Mouse (Mus musculus) cortical plate, adult 2 months (tissue): ENCODE results near the gene Adgra1. TPM values are rescaled to one million over a fixed set of nuclear protein-coding genes. Genes with fewer than 3 reads are reported as not detected.

Experiments
- H3K27ac ChIP-seq: fragments of 200-500 bp; 2 replicates; pipeline ENCODE4 v1.5.1; 2012; ENCODE audit warnings: low read length, control low read depth, inconsistent platforms; ENCODE audit not compliant: insufficient read depth
- H3K4me1 ChIP-seq: fragments of 200-500 bp; 2 replicates; pipeline ENCODE4 v1.6.1; 2011; ENCODE audit warnings: low read length; ENCODE audit not compliant: control insufficient read depth, insufficient read depth
- H3K4me3 ChIP-seq: fragments of 200-500 bp; 2 replicates; pipeline ENCODE4 v1.5.1; 2011; ENCODE audit warnings: mild to moderate bottlenecking, low read length, control low read depth; ENCODE audit not compliant: insufficient read depth
- CTCF ChIP-seq: fragments of 200-500 bp; IDR thresholded peaks from 2 replicates; pipeline ENCODE4 v1.5.1; 2011; ENCODE audit warnings: mild to moderate bottlenecking, control low read depth, low read length; ENCODE audit not compliant: insufficient read depth; ENCODE audit errors: extremely low read depth
- POLR2A ChIP-seq: fragments of 200-500 bp; IDR thresholded peaks from 2 replicates; pipeline ENCODE4 v1.6.1; 2011; ENCODE audit warnings: mild to moderate bottlenecking, low read length, control low read depth; ENCODE audit not compliant: insufficient read depth; ENCODE audit errors: extremely low read depth
- polyA plus RNA-seq: library from polyadenylated mRNA; depleted of rRNA; stranded (reverse); fragments of >200 nt; gene quantifications from 2 replicates; pipeline ENCODE4 v1.2.3, GENCODE M21; 2012

Adgra1 gene
- polyA plus RNA-seq, 1 experiment, result 41.6 TPM

DNA sequence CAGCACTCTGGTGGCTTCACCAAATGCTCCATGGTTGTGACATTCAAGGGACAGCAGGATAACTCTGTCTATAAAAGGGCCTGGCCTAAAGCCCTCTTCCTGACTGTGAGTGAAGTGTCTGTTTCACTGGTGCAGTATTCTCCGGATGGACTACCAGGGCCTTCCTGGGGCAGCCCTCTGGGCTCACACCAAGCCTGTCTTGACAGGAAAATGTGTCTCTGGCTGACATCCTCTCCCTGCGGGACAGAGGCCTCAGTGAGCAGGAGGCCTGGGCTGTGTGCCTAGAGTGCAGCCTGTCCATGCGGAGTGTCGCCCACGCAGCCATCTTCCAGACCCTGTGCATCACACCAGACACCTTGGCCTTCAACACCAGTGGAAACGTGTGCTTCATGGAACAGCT lies 66.9 kb downstream of the Adgra1 start:
- Histone ChIP-seq H3K27ac (no peak overlapping the region), H3K4me3 (no peak overlapping the region), H3K4me1 (peaks cover 13% of the 10 kb centered on the region)
- TF ChIP-seq CTCF (no peak), POLR2A (no peak)

DNA sequence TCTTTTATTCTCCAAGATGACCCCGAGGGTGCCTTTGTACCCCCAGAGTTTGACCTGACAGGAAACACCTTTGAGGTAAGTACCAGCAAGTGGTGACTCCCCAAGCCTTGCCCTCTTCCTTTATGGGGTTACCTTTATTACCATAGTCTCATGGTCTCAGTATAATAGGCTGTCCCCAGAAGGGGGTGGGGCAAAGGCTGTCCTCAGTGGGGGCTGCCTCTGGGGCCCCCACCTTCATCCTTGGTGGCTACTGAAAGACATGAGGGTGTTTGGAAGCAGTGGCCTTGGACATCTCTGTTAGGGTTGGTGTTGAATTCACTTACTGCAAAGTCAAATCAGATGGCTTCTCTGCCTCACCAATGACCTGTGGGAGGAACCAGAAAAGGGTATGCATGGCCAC lies 68.0 kb downstream of the Adgra1 start:
- H3K4me1 ChIP-seq, result peaks cover 13% of the 10 kb centered on the region
- no peak overlapping the region for H3K27ac ChIP-seq
- TF ChIP-seq CTCF (no peak), POLR2A (no peak)
- no peak overlapping the region for H3K4me3 ChIP-seq

- no peak for TF ChIP-seq POLR2A
- TF ChIP-seq CTCF, result no peak
- no peak overlapping the region for H3K4me3 ChIP-seq
- peaks cover 6% of the 10 kb centered on the region for H3K4me1 ChIP-seq
- H3K27ac ChIP-seq, result no peak overlapping the region
These were observed 71.3 kb downstream of the Adgra1 start for GRCm38 (mm10) chr7:139905261-139905660.

- no peak overlapping the region for H3K4me3 ChIP-seq
- TF ChIP-seq CTCF, result peak; percentile 55
- TF ChIP-seq POLR2A, result no peak
- no peak overlapping the region for H3K27ac ChIP-seq
- peaks cover 4% of the 10 kb centered on the region; the same call in 1 of the 2 replicates for H3K4me1 ChIP-seq
These were observed 71.7 kb downstream of the Adgra1 start for GRCm38 (mm10) chr7:139905661-139906060.

DNA sequence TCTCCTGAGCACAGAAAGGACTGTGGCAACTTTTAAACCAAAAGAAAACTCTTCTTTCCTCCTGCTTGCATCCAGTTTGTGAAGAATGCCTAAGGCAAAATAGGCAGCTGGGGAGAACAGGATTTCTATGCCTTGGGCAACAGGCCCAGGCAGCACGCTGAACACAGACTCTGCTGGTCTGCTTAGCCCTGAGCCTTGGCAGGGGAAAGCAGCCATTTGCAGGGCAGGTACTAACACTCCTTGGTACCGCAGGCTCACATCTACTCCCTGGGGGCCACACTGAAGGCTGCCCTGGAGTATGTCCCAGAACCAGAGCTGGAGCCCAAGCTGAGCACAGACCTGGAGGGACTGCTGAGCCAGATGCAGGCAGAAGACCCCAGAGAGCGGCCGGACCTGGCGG lies 74.2 kb downstream of the Adgra1 start:
- 0 out of 2 replicates have a peak, but pooled peaks cover 2% of the 10 kb centered on the region for H3K4me1 ChIP-seq
- no peak overlapping the region for H3K27ac ChIP-seq
- TF ChIP-seq POLR2A (no peak), CTCF (no peak)
- no peak overlapping the region for H3K4me3 ChIP-seq

DNA sequence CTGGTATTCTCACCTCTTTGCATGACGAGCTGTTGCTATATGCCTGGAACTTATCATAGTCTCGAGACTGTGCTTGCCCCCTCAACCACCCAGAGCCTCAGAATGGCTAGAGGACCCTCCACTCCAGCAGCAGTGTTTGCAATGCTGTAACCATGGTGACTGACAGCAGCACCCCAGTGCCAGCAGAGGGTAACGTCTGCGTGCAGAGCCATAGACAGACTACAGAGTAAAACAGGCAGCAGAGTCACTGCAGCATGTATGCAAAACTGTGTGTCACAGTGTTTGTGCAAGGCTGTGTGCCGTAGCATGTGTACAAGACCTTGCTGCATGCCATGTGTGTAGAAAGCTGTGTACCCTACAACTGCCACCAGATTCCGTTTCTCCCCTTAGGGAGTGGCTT lies 75.5 kb downstream of the Adgra1 start:
- Histone ChIP-seq H3K4me1 (0 out of 2 replicates have a peak, but pooled peaks cover 2% of the 10 kb centered on the region), H3K4me3 (no peak overlapping the region), H3K27ac (no peak overlapping the region)
- TF ChIP-seq POLR2A, result no peak
- no peak for TF ChIP-seq CTCF

DNA sequence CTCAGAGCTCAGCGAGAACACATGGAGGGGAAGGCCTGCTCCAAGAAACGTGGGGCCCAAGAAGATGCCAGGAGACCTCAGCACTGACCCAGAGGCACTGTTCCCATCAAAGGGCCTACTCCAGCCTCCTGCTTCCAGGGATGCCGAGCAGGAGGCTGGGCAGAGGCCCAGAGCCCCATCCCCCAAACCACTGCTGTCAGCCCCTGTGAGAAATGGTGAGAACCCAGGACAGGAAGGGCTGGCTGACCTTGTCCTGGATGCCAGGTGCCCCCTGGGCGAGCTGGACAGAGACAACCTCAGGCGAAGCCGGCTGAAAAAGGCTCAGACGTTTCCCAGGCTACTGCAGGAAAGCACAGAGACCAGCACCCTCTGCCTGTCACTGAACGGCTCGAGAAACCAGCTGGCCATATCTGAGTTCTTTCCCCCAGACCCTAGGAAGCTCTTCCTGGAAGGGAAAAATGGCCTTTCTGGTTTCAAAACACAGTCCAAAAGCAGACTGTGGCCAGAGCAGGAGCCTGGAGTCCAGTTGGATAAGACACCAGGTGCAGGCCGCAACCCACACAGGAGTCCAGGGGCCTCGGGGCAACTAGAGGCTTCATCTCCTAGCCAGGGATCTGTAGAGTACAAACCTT lies 76.3 kb downstream of the Adgra1 start:
- Histone ChIP-seq H3K27ac (no peak overlapping the region), H3K4me1 (0 out of 2 replicates have a peak, but pooled peaks cover 2% of the 10 kb centered on the region), H3K4me3 (no peak overlapping the region)
- no peak for TF ChIP-seq POLR2A
- no peak for TF ChIP-seq CTCF

DNA sequence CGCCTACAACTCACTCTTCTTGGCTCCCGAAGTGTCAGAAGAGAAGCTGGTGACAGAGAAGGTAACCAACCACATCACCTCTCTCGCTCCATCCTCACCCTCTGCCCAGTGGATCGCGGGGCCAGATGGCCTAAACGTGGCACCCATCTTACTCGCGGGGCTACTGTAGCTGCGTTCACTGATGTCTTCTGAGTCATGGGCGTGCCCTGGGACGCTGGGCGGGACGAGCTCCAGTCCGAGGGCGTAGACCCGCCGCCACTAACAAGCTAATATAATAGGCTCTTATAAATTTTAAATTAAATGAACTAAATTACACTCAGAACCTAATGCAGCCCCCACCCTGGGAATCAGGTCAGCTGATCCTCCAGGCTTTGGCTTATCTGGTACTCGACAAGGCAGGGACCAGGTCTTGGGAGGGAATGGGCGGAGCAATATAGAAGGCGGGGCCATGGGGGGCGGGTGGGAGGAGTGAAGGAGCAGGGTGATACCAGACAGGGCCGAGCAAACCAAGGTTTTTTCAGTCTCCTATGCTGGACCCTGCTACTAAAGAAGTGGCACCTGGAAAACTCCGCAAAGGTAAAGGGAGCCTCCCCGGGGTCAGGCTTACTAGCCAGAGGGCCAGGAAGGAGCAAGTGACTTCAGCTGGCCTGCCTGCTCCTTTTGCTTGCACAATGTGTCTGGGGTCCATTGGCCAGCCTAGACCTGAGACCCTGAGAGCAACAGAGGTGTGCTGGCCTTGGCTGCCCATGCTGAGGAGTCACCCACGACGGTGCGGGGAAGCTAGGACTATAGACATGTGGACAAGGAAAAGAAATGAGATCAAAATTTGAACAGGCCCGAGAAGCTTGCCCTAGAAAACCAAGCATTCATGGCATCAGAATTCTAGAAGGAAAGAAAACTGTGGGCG lies 80.4 kb downstream of the Adgra1 start:
- TF ChIP-seq CTCF, result no peak
- TF ChIP-seq POLR2A, result no peak
- H3K4me1 ChIP-seq, result no peaks in the 10 kb centered on the region
- H3K27ac ChIP-seq, result no peak overlapping the region
- no peak overlapping the region for H3K4me3 ChIP-seq

GRCm38 (mm10) chr7:139915646-139916257 lies 81.8 kb downstream of the Adgra1 start:
- TF ChIP-seq CTCF, result no peak
- TF ChIP-seq POLR2A, result no peak
- no peak overlapping the region for H3K27ac ChIP-seq
- no peaks in the 10 kb centered on the region for H3K4me1 ChIP-seq
- H3K4me3 ChIP-seq, result no peak overlapping the region
